Mouse (Mus musculus) stomach, embryonic 14.5 days (tissue): ENCODE measurements around the gene Brd3. TPM values are rescaled to one million over a fixed set of nuclear protein-coding genes. Genes with fewer than 3 reads are reported as not detected.
"Not testable (repeated sequence)": the region's sequence is repeated elsewhere in the genome, so short reads cannot be mapped to it uniquely, and the experiment has no call there.

ENCODE experiments used
- ATAC-seq: fragments of 200-750 bp; cut with Nextera tagmentation; 2 replicates; pipeline ENCODE4 v1.8.0; 2017; ENCODE audit warnings: low read depth, moderate TSS enrichment; ENCODE audit not compliant: insufficient number of reproducible peaks, insufficient read depth, low FRiP score
- H3K27ac ChIP-seq: fragments of 300-500 bp; sonication (generic); 2 replicates; pipeline ENCODE4 v1.5.1; 2014; ENCODE audit warnings: mild to moderate bottlenecking, low read length, moderate library complexity, mixed read lengths
- H3K27me3 ChIP-seq: fragments of 300-500 bp; sonication (generic); 2 replicates; pipeline ENCODE4 v1.6.1; 2014; ENCODE audit warnings: low read length, control low read depth, mixed read lengths; ENCODE audit not compliant: control insufficient read depth, insufficient read depth
- H3K36me3 ChIP-seq: fragments of 300-500 bp; sonication (generic); 2 replicates; pipeline ENCODE4 v1.6.1; 2014; ENCODE audit warnings: mild to moderate bottlenecking, control low read depth, low read length, moderate library complexity, mixed read lengths; ENCODE audit not compliant: control insufficient read depth, insufficient read depth
- H3K4me1 ChIP-seq: fragments of 300-500 bp; sonication (generic); 2 replicates; pipeline ENCODE4 v1.6.1; 2014; ENCODE audit warnings: low read length, control low read depth, mixed read lengths; ENCODE audit not compliant: control insufficient read depth, insufficient read depth
- H3K4me2 ChIP-seq: fragments of 300-500 bp; sonication (generic); replicated peaks from 2 replicates; pipeline ENCODE4 v1.6.1; 2014; ENCODE audit warnings: low read depth, low read length, control low read depth
- H3K4me3 ChIP-seq: fragments of 300-500 bp; sonication (generic); 2 replicates; pipeline ENCODE4 v1.5.1; 2014; ENCODE audit warnings: low read depth, low read length, control low read depth
- H3K9ac ChIP-seq: fragments of 300-500 bp; sonication (generic); replicated peaks from 2 replicates; pipeline ENCODE4 v1.6.1; 2014; ENCODE audit warnings: low read depth, mild to moderate bottlenecking, control low read depth, low read length, moderate library complexity, mixed read lengths
- H3K9me3 ChIP-seq: fragments of 300-500 bp; sonication (generic); 2 replicates; pipeline ENCODE4 v1.6.1; 2016; ENCODE audit warnings: low read depth, low read length, control low read depth; ENCODE audit not compliant: control insufficient read depth
- WGBS: fragments of 180-500 bp; shearing (Covaris S2); extraction: QIAGEN DNeasy Blood & Tissue Kit; methylation state at CpG from one replicate; pipeline ENCODE4 v1.1.7; 2014; 5-methylcytosine and 5-hydroxymethylcytosine counted together
- polyA plus RNA-seq: library from polyadenylated mRNA; unstranded; fragments of >200 nt; fragmentation: Nextera tagmentation; extraction: Ambion mirVana; gene quantifications from 2 replicates; pipeline ENCODE4 v1.2.1, GENCODE M21; 2014

The Brd3 gene
- polyA plus RNA-seq, 1 experiment from 2014 or later, result 134 TPM

GRCm38 (mm10) chr2:27545517-27545916, 38.1 kb upstream of the Brd3 start:
- 71% methylated on average over 3 of the region's 3 CpGs for WGBS
- not testable (repeated sequence) for ATAC-seq, H3K27me3 ChIP-seq, H3K4me1 ChIP-seq, H3K36me3 ChIP-seq, H3K4me2 ChIP-seq, H3K4me3 ChIP-seq, H3K27ac ChIP-seq, H3K9ac ChIP-seq, H3K9me3 ChIP-seq

GRCm38 (mm10) chr2:27544613-27545012, 37.2 kb upstream of the Brd3 start:
- Histone ChIP-seq H3K9me3 (peaks cover 2% of the 10 kb centered on the region; the same call in 1 of the 2 replicates), H3K4me3 (no peak overlapping the region), H3K4me2 (no peak overlapping the region), H3K9ac (no peak overlapping the region), H3K27ac (no peak overlapping the region), H3K36me3 (no peaks in the 10 kb centered on the region), H3K27me3 (no peaks in the 10 kb centered on the region), H3K4me1 (peaks cover 8% of the 10 kb centered on the region)
- WGBS, result 86% methylated on average over 6 of the region's 6 CpGs
- no peak for ATAC-seq

GRCm38 (mm10) chr2:27541225-27541624, 33.8 kb upstream of the Brd3 start:
- no peak overlapping the region for H3K4me3 ChIP-seq
- H3K4me1 ChIP-seq, result peaks cover 11% of the 10 kb centered on the region
- H3K27me3 ChIP-seq, result no peaks in the 10 kb centered on the region
- 96% methylated on average over 3 of the region's 3 CpGs for WGBS
- H3K27ac ChIP-seq, result no peak overlapping the region; the same call in 1 of the 2 replicates
- ATAC-seq, result no peak
- 0 out of 2 replicates have a peak overlapping the region, but pooled peaks have one; percentile 11 for H3K9ac ChIP-seq
- H3K4me2 ChIP-seq, result peak overlapping the region; percentile 79
- no peaks in the 10 kb centered on the region for H3K36me3 ChIP-seq
- H3K9me3 ChIP-seq, result no peaks in the 10 kb centered on the region

DNA sequence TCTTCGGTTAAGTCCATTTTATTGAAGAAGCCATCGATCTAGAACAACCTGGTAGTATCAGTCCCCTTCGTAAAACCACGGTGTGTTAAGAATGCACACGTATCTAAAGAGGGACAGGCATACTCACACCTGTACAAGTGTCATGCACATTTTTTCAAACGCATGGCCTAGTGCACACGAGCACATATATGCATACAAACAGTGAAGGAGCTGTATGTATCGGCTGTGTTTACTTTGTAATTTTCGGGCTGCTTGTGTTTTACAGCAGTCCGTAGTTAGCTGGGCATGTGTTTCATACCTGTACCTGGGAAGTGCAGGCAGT, 33.0 kb upstream of the Brd3 start:
- peak; percentile 10; the same call in 1 of the 2 replicates for ATAC-seq
- H3K4me1 ChIP-seq, result peaks cover 11% of the 10 kb centered on the region
- WGBS, result 15% methylated on average over 10 of the region's 10 CpGs

GRCm38 (mm10) chr2:27539772-27540514, 32.5 kb upstream of the Brd3 start:
- under 1% methylated on average over 46 of the region's 46 CpGs for WGBS
- Histone ChIP-seq H3K4me3 (peak overlapping the region; percentile 38), H3K27me3 (no peaks in the 10 kb centered on the region), H3K4me1 (peaks cover 11% of the 10 kb centered on the region), H3K9me3 (no peaks in the 10 kb centered on the region), H3K9ac (peak overlapping the region; percentile 37; the same call in 1 of the 2 replicates), H3K36me3 (peaks cover 8% of the 10 kb centered on the region), H3K27ac (peak overlapping the region; percentile 91), H3K4me2 (peak overlapping the region; percentile 79)
- peak; percentile 98 for ATAC-seq

More for the DNA sequence above, 33.0 kb upstream of the Brd3 start:
- Histone ChIP-seq H3K27ac (peak overlapping the region; percentile 91), H3K4me2 (peak overlapping the region; percentile 79), H3K9ac (peak overlapping the region; percentile 37; the same call in 1 of the 2 replicates), H3K9me3 (no peaks in the 10 kb centered on the region), H3K27me3 (no peaks in the 10 kb centered on the region), H3K36me3 (peaks cover 3% of the 10 kb centered on the region; the same call in 1 of the 2 replicates), H3K4me3 (peak overlapping the region; percentile 38)

DNA sequence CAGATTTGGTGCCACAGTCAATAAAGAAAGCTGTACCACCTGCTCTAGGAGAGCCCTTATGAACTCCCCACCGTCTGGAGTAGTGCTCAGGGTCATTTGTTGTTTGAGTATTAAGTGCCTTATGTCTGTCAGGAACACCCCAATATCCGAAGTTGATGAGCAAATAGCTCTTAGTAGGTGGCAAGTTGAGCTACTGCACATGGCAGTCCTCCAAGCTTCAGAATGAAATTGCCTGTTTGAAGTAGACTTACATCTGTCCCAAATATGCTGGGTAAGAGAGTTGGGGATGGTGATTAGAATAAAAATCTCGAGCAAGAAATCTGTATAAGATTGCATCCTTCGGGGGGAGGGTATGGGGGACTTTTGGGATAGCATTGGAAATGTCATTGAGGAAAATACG, 31.9 kb upstream of the Brd3 start:
- Histone ChIP-seq H3K4me3 (no peak overlapping the region), H3K9ac (no peak overlapping the region; the same call in 1 of the 2 replicates), H3K27me3 (no peaks in the 10 kb centered on the region), H3K27ac (no peak overlapping the region; the same call in 1 of the 2 replicates), H3K36me3 (peaks cover 14% of the 10 kb centered on the region), H3K4me2 (peak overlapping the region; percentile 23), H3K4me1 (peaks cover 11% of the 10 kb centered on the region), H3K9me3 (no peaks in the 10 kb centered on the region)
- no peak for ATAC-seq
- WGBS, result 17% methylated on average over 5 of the region's 5 CpGs

DNA sequence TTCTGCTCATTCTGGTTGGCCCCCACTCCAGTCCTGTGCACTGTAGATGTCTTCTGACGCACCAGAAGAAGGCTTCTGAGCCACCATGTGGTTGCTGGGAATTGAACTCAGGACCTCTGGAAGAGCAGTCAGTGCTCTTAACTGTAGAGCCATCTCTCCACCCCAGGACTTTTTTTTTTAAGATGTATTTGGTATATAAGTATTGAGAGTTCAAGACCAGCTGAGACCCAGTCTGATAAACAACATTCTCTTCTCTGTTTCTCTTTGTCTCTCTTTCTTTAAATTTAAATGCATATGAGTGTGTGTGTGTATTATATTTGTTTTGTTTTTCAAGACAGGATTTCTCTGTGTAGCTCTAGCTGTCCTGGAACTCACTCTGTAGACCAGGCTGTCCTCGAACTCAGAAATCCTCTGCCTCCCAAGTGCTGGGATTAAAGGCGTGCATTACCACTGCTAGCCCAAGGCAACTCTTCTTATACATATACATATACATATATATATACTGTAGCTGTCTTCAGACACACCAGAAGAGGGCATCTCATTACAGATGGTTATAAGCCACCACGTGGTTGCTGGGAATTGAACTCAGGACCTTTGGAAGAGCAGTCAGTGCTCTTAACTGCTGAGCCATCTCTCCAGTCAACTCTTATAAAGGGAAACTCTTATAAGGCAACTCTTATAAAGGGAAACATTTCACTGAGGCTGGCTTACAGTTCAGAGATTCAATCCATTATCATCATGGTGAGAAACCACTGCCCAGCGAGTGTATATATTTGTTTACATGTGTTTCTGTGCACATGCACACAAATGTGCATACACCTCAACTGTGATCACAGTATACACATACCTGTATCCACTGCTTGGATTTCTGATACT, 31.2 kb upstream of the Brd3 start:
- not testable (repeated sequence) for H3K9me3 ChIP-seq, ATAC-seq, H3K4me3 ChIP-seq, H3K27me3 ChIP-seq, H3K9ac ChIP-seq, H3K27ac ChIP-seq
- peaks cover 20% of the 10 kb centered on the region for H3K36me3 ChIP-seq
- H3K4me1 ChIP-seq, result peaks cover 11% of the 10 kb centered on the region
- WGBS, result 62% methylated on average over 5 of the region's 5 CpGs
- peak overlapping the region; percentile 23 for H3K4me2 ChIP-seq

GRCm38 (mm10) chr2:27518283-27518682, 10.8 kb upstream of the Brd3 start:
- Histone ChIP-seq H3K4me3 (no peak overlapping the region), H3K27me3 (no peaks in the 10 kb centered on the region), H3K36me3 (peaks cover 43% of the 10 kb centered on the region), H3K27ac (no peak overlapping the region), H3K4me1 (peaks cover 22% of the 10 kb centered on the region; the same call in 1 of the 2 replicates), H3K9me3 (no peaks in the 10 kb centered on the region), H3K4me2 (no peak overlapping the region), H3K9ac (no peak overlapping the region)
- 94% methylated on average over 3 of the region's 3 CpGs for WGBS
- ATAC-seq, result no peak
